Mouse (Mus musculus): ENCODE measurements around the gene Tstd2. TPM values are rescaled to one million over a fixed set of nuclear protein-coding genes. Genes with fewer than 3 reads are reported as not detected.

Tstd2 gene
- total RNA-seq, 2 experiments from 2014 or later = 22.3 to 28.5 TPM

DNA sequence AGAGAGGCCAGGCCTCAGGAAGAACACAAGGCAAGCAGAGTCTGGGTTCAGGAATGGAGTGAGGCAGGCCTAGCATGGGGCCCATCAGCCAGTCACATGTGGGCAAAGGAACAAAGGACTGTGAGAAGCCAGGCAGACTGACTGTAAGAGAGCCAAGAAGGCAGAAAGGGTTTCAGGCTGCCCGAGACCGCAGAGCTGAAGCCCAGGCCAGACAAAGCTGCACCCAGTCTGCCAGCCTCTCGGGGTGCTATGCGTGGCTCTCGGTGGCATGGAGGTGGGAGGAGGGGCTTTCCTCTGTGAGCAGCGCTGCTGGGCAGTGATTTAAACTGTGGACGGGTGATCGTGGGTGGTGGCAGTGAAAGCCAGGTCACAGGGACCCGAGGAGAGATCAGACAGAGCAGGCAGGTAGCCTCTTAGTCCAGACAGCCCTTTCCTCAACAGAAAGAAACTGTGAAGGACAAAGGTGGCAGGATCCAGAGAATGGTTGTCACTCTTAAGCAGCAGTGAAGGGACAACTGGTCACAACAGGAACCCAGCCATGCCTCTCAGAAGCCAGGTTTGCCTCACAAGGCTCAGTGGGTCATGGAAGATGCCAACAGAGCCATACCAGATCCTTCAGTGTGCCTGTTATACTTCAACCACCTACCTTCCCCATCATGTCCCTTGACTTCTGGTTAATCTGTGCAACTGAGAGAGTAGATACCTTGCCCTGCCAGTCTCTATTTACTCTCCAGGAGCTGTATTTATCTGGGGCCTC, 53.9 kb downstream of the Tstd2 start:
- no peak for DNase-seq

DNA sequence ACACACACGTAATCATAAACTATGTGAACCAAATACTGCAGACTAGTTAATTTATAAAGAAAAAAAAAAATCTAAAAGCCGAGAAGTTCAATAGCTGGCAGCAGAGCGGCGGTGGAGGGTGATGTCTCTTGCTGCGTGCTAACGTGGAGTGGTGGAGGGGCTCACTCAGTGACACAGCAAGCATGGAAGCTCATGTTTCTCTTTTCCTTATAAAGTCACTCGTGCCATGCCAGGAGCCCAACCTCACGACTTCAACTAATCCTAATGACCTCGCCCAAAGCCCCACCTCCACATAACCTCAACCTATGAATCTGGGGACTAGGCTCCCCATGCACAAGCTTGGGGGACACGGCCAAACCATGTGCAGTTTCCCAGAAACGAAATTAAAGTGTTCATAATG, 55.9 kb downstream of the Tstd2 start:
- no peak for DNase-seq

DNA sequence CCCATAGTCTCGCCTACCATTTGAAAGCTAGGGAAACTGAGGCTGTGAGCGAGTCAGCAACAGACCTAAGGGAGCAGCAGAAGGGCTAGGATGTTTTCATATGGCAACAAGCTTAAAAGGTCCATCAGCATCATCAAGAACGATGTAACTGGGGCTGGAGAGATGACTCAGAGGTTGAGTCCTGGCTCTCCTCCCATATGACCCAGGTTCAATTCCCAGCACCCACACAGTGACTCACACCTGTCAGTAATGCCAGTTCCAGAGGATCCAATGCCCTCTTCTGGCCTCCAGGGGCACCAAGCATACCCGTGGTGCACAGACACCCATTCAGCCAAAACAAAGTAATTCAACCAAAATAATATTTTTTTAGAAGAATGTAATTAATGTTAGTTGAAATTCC, 58.2 kb downstream of the Tstd2 start:
- no peak for DNase-seq

DNA sequence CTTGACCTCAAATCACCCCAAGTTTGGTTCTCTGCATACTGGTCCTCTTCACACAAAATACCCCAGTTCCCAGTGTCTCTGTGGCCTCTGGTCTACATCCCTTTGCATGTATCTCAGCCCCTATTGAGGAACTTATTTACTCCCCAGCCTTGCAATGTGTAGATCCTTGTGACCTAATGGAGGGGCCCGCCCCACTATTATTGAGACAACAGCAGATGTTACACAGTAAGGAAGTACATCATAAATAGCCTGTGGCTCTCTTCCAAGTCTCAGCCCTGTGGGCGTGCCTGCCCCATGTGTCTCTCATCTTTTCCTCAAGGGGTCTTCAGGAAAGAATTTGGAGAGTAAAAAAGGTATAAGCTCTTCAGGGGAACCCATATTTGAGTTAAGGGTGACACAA, 61.6 kb downstream of the Tstd2 start:
- DNase-seq = no peak

DNA sequence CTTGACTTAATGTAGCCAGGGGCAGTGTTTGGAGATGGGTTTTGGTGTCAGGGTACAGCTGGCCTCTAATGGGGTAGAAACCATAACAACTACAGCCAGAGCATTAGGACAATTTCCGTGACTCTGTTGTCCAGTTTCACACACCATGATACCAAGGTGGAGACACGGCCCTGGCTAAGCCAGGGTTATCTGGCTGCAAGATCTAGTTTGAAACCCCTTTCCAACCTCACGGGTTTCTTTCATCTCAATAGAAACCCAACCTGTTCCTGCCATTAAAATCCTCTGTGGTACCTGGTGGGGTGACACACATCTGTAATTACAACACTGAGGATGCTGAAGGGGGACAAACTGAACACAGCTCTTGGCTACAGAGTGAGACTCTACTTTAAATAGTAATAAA, 62.8 kb downstream of the Tstd2 start:
- no peak for DNase-seq

DNA sequence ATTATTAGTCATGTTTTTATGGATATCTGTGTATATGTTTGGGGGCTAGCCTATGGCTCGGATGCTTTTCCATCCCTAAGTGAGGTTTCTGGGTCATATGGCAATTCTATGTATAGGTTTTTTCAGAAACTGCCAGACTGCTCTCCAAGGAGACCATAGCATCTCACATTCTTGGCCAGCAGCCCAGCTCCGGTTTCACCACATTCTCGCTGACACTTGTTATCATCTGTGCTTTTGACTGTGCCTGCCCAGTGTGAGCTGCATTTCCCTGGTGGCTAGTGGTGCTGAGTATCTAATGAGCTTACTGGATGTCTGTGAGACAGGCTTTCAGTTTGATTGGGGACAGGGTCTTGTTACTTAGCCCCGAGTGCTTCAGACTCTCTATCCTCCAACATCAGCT, 64.8 kb downstream of the Tstd2 start:
- DNase-seq = peak; percentile 37

DNA sequence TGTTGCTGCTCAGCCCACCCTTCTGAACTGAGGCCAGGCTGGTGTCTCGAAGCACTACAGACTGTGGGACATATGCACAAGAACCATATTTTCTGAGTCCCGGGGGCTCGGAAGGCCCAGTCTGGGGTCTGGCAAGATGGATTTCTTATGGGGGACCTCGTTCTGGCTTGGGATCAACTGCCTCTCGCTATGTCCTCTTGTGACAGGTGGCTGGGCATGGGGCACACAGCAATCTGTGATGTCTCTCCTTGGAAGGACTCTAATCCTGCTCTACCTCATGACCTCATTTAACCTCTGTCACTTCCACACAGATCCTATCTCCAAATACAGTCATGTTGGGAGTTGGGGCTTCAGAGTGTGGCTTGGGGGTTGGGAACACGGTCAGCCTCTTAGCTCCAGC, 65.9 kb downstream of the Tstd2 start:
- DNase-seq = no peak

DNA sequence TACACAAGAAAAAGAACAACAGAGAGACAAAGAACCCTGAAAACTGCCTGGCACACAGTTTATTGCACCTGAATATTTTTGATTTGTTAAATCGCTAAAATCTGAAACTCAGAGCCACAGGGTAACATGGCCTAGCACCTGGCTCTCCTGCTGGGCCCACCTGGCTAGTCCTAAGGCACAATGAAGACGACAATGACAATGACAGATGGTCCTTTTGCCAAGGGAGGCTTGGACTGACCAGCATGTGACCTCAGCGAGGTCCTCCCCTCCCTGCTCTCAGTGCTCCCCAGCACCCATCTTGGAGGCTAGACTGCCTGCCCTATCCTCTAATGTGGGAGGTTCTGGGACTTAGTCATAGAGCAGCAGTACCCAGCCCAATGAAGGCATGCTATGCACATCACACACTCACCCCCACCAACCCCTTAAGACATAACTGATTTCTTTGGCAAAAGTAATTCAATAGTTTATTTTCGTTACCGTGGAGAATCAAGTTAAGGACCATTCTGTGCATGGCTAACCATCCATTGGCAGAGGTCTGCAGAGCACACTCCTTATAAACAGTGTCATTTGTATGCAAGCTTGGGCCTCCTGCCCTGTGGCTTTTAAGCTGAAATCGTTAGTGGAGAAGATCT, 68.5 kb downstream of the Tstd2 start:
- DNase-seq = no peak

DNA sequence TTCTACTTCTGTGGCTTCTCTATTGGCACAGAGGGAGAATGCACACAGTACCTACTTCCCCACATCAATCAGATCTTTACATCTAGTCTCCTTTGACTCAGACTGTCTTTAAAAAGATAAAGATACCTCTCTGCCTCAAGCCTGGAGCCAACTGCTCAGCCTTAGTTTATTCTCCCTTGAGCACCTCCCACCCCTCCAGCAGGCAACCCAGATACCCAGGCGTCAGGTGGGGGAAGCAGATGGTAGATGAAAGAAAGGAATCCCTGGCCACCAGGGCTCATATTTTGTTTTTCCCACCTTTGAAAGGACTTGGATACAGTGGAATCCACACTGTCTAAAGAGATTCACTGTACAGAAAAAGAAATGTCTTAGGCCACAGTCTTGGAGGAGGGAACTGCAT, 69.9 kb downstream of the Tstd2 start:
- DNase-seq = no peak

DNA sequence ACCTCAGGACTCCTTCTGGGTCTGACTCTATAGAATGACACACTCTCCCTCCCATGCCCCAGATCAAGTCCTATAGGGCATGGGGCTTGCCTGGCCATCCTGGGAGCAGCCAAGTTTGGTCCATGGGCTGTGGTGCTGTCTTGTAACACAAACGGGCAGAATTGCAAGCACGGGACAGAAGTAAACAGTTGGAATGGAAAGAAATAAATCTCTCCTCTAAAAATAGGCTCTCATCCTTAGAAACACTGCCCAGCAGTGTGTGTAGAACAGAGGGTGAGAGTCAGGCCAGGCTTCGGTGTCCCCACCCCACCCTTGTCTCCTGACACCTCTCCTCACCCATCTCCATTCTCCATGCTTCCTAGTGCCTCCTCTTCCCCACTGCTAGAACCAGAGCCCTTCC, 70.4 kb downstream of the Tstd2 start:
- no peak for DNase-seq

DNA sequence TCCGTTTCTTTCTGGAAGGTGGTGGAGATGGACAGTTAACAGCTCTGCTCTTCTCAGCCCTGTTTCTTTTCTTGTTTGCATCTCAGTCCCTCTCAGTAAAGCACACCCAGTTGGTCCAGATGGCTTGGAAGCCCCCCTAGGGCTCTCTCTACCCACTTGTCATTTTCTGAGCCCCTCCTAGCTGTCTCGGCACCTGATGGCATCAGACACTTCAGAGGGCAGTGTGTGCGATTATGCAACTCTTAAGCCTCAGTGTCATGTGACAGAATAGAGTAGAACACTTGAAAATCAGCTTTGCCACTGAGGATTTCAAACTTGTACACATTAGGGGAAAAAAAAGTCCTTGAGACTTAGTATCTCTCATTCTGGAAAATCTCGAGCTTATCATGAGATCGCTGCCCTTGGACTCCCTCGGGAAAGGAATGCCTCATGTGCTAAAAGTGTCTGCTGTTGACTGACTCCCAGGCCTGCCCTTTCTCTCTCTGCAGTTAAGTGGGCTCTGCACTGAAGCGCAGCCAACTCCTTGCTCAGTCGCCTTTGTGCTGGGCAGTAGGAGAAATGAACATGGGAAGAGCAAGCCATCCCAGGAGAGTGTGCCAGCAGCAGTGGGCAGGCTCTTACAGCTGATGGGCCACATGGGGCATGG, 72.7 kb downstream of the Tstd2 start:
- DNase-seq = peak; percentile 25

DNA sequence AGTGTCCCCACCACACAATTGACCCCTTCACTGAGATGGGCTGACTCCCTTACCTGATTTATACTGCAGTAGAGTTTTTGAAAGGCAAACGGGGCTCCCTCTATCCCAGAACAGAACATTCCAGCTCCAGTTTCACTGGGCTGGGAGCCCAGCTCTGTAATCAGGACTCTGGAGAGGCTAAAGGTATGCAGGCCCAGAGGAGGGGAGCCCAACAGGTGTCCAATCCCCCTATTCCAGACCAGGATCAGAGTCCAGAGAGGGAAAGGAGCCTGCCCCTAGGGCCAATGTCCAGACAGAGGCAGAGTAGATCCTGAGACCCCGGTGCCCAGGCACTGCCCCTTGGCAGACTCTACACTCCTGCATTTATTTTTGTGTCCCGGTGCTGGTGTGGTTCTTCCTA, 73.5 kb downstream of the Tstd2 start:
- DNase-seq = no peak

Other genes with a start within 250 kb of the Tstd2 start
- gene Ccdc180, start 248.4 kb downstream of the Tstd2 start, total RNA-seq (2021) = under 1 TPM; 0.06 to 0.09 TPM
- gene Tdrd7, start 173.4 kb downstream of the Tstd2 start, total RNA-seq (2021) = 10 to 100 TPM; 16.8 to 21.0 TPM
- gene Tmod1, start 99.8 kb downstream of the Tstd2 start, total RNA-seq (2021) = 10 to 100 TPM in 1 of 2 experiments, 1 to 10 TPM in 1; 6.9 to 22.7 TPM
- 10 to 100 TPM; 42.8 to 44.1 TPM for gene Ncbp1, start 81 bp downstream of the Tstd2 start, total RNA-seq (2021)
- gene Xpa, start 57.6 kb upstream of the Tstd2 start, total RNA-seq (2021) = 10 to 100 TPM; 19.0 to 24.2 TPM
- not detected for gene Foxe1, start 204.9 kb upstream of the Tstd2 start, total RNA-seq (2021)

Data from adrenal gland, postnatal 10 days (tissue).